Mouse (Mus musculus): ENCODE measurements around the gene Zfp831. TPM values are rescaled to one million over a fixed set of nuclear protein-coding genes. Genes with fewer than 3 reads are reported as not detected.

Zfp831 gene
- polyA plus RNA-seq, 1 experiment: 0.65 TPM

DNA sequence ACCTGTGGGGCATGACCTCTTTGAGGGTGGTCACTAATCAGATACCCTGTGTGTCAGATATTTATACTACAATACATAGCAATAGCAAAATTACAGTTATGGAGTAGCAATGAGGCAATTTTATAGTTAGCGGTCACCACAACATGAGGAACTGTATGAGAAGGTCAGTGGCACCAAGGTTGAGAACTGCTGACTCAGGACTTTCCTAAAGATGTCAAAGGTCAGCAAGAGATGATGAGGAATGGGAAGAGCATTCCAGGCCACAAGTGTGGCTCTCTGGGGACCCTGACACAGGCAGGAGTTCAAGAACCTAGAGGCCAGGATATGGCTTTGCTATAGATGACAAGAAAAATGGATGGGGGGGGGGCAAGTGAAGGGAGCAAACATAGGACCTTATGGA lies 38.3 kb upstream of the Zfp831 start:
- Histone ChIP-seq H3K4me3 (replicated peaks; ENCODE audit: extremely low read depth, low read depth, low read length) (no peak overlapping the region), H3K4me1 (ENCODE audit: control insufficient read depth, insufficient read depth, low read length) (no peaks in the 10 kb centered on the region)
- TF ChIP-seq POLR2A (IDR thresholded peaks at IDR 0.05; ENCODE audit: borderline replicate concordance, extremely low read depth, low read depth, low read length) (no peak), CTCF (IDR thresholded peaks at IDR 0.05; ENCODE audit: insufficient read depth, low read length) (no peak)
- WGBS: 97% methylated on average over 1 of the region's 1 CpGs
- no peak for DNase-seq

DNA sequence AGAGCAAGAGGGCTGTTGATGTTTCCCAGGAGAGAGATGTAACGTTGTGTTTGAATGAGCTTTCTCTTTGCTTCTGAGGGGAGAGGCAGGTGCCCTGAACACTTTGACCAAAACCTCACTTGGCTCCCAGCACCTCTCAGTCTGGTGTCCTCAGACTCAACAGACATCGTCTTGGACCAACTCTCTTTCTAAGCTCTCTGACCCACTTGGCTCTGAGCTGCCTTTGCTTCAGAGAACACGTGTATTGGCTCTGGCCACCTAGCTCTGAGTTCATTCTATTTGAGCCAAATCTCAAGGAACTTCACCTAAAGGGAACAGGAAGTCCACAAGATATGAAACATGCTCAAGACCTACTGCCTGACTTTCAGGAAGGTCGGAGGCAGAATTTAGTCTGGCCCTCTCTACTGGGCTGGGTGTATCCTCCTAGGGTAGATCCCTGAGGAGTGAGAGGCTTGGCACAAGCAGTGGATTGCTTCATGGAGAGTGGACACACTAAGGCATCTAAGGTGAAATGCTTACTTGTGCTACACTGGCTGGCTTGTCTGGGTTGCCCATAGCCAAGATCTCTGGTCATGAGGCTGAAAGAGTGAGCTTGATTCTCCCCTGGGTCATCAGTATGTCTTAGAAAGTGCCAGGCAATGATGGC lies 37.8 kb upstream of the Zfp831 start:
- TF ChIP-seq POLR2A (IDR thresholded peaks at IDR 0.05; ENCODE audit: borderline replicate concordance, extremely low read depth, low read depth, low read length): no peak
- TF ChIP-seq CTCF (IDR thresholded peaks at IDR 0.05; ENCODE audit: insufficient read depth, low read length): no peak
- H3K4me3 ChIP-seq (replicated peaks; ENCODE audit: extremely low read depth, low read depth, low read length): no peak overlapping the region
- no peaks in the 10 kb centered on the region for H3K4me1 ChIP-seq (ENCODE audit: control insufficient read depth, insufficient read depth, low read length)
- DNase-seq: no peak
- 77% methylated on average over 4 of the region's 4 CpGs for WGBS

DNA sequence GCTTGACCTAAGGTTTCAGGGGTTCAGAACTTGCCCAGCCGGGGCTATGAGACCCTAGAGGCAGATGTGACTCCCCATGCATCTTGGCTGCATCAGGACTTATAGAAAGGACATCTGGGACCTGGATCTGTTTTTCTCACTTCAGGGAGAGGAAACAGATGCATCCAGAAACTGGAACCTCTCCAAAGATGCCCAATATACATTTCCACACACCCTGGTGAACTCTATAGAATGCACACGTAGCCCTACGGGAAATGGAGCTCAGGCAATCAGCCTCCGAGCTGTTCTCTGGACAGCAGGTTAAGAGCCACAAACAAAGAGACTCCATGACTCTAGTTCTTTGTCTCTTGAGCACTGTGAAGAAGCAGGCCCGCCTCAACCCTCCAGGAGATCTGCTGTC lies 37.0 kb upstream of the Zfp831 start:
- DNase-seq: no peak
- TF ChIP-seq CTCF (IDR thresholded peaks at IDR 0.05; ENCODE audit: insufficient read depth, low read length) (no peak), POLR2A (IDR thresholded peaks at IDR 0.05; ENCODE audit: borderline replicate concordance, extremely low read depth, low read depth, low read length) (no peak)
- WGBS: 55% methylated on average over 5 of the region's 5 CpGs
- Histone ChIP-seq H3K4me3 (replicated peaks; ENCODE audit: extremely low read depth, low read depth, low read length) (no peak overlapping the region), H3K4me1 (ENCODE audit: control insufficient read depth, insufficient read depth, low read length) (no peaks in the 10 kb centered on the region)

DNA sequence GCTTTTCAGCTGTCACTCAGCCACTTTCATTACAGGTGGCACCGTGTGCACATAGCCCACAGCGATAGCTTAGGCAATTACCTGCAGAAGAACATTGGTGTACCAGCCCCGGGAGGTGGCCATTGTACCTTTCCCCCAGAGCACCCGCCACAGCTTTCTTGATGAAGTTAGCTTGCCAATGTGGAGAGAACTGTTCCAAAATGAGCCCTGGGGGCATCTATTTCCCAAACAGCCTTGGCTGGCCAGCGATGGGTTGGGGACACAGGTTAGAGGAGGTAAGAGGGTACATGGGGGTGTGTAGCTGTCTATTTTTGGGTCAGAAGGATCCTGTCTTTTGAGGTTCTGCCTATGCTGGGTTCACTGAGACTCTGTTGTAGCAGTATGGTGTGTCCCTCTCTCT lies 33.4 kb upstream of the Zfp831 start:
- H3K4me1 ChIP-seq (ENCODE audit: control insufficient read depth, insufficient read depth, low read length): no peaks in the 10 kb centered on the region
- 75% methylated on average over 5 of the region's 5 CpGs for WGBS
- TF ChIP-seq CTCF (IDR thresholded peaks at IDR 0.05; ENCODE audit: insufficient read depth, low read length): no peak
- TF ChIP-seq POLR2A (IDR thresholded peaks at IDR 0.05; ENCODE audit: borderline replicate concordance, extremely low read depth, low read depth, low read length): no peak
- no peak overlapping the region for H3K4me3 ChIP-seq (replicated peaks; ENCODE audit: extremely low read depth, low read depth, low read length)
- DNase-seq: no peak

DNA sequence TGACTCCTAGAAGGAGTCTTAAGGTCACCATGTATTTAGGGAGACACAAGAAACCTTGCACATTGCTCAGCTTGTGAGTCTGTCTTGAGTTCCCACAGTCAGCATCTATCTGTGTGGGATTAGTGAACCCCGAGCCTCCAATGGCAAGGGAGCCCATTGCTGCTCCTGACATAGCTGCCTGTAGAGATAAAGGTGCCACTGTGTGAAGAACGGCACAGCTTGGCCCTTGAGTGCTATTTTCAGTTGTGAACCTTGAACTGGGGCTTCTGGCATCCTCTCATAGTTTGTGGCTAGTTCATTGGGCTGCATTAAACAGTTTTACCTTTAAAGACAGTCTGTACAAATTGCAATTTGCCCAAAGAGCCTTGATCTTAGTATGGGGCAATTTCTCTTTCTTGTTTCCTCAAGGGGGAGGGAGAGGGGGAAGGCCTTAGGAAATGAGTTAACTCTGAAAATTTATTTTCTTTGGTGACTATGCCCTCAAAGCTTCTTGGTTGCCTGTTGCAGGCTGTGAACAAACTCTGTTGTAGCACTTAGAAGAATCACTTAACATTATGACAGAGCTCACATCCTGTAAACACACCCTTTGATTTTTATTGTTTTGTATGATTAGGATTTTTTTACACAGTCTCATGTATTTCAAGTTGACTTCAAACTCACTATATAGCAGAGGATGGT lies 30.8 kb upstream of the Zfp831 start:
- H3K4me3 ChIP-seq (replicated peaks; ENCODE audit: extremely low read depth, low read depth, low read length): no peak overlapping the region
- WGBS: 55% methylated on average over 2 of the region's 2 CpGs
- H3K4me1 ChIP-seq (ENCODE audit: control insufficient read depth, insufficient read depth, low read length): no peaks in the 10 kb centered on the region
- TF ChIP-seq POLR2A (IDR thresholded peaks at IDR 0.05; ENCODE audit: borderline replicate concordance, extremely low read depth, low read depth, low read length): no peak
- DNase-seq: no peak

DNA sequence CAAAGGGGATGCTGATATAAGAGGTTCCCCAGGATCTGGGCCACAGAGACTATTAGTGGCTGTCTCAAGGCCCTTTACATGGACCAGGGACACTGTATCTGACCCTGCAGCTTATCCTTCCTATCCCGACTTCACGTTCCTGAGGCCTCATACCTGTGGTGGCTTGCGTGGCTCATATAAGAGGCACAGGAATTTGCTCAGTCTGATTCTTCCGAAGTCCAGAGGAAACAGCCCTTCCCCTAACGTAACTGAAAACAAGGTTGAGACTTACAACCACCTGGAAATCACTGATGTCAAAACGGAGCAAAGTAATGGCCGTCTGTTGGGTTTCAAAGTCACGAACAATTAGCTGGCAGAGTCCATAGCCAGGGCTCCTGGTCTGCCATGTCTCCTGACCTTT lies 30.1 kb upstream of the Zfp831 start:
- H3K4me3 ChIP-seq (replicated peaks; ENCODE audit: extremely low read depth, low read depth, low read length): no peak overlapping the region
- no peaks in the 10 kb centered on the region for H3K4me1 ChIP-seq (ENCODE audit: control insufficient read depth, insufficient read depth, low read length)
- DNase-seq: no peak
- no peak for TF ChIP-seq CTCF (IDR thresholded peaks at IDR 0.05; ENCODE audit: insufficient read depth, low read length)
- TF ChIP-seq POLR2A (IDR thresholded peaks at IDR 0.05; ENCODE audit: borderline replicate concordance, extremely low read depth, low read depth, low read length): no peak
- 77% methylated on average over 8 of the region's 8 CpGs for WGBS

DNA sequence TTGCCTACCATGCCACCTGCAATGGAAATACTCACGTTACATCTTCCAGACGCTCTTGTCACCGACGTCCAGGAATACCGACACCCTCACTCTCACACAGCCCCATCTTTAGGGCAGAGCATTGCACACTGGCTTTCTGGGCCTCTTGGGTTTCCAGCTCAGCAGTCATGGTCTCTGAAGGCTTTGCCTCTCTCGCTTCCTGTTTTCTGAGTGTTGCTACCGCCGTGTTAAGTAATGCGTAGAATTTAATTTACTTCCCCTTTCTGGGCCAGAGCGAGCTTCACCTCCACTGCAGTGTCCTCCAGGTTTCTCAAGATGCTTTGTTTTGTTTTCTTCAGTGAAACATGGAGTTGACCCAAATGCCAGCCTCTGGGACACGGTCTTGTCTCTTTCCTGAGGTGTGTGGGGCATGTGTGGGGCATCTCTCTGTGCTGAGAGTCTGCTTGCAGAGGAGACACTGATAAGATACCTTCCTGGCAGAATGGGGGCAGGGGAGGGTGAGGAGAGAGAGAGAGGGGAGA lies 29.4 kb upstream of the Zfp831 start:
- no peak for DNase-seq

DNA sequence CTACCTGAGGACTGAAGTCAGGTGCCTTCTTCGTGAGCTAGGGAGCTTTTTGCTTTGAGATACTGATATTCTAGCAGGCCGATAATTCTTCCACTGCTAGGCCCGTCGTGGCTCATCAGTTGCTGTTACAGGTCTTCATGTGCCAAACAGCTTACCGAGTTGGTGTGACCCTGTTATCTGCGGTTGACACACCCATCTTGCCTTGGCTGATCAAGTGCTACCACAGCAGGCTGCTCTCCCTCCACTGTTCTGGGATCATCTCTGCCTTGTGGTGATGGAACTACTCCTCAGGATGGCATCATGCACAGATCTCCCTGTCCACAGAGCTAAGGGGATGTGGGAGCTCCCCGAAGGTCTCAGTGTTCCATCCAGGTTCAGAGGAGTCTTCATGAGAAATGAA lies 21.5 kb upstream of the Zfp831 start:
- Histone ChIP-seq H3K4me3 (replicated peaks; ENCODE audit: extremely low read depth, low read depth, low read length) (no peak overlapping the region), H3K4me1 (ENCODE audit: control insufficient read depth, insufficient read depth, low read length) (no peaks in the 10 kb centered on the region)
- WGBS: 96% methylated on average over 7 of the region's 7 CpGs
- TF ChIP-seq POLR2A (IDR thresholded peaks at IDR 0.05; ENCODE audit: borderline replicate concordance, extremely low read depth, low read depth, low read length) (no peak), CTCF (IDR thresholded peaks at IDR 0.05; ENCODE audit: insufficient read depth, low read length) (no peak)
- no peak for DNase-seq

More for the DNA sequence above, 29.4 kb upstream of the Zfp831 start:
- no peak for TF ChIP-seq CTCF (IDR thresholded peaks at IDR 0.05; ENCODE audit: insufficient read depth, low read length)
- TF ChIP-seq POLR2A (IDR thresholded peaks at IDR 0.05; ENCODE audit: borderline replicate concordance, extremely low read depth, low read depth, low read length): no peak
- H3K4me3 ChIP-seq (replicated peaks; ENCODE audit: extremely low read depth, low read depth, low read length): peak overlapping the region; percentile 50
- H3K4me1 ChIP-seq (ENCODE audit: control insufficient read depth, insufficient read depth, low read length): no peaks in the 10 kb centered on the region
- 60% methylated on average over 11 of the region's 11 CpGs for WGBS

DNA sequence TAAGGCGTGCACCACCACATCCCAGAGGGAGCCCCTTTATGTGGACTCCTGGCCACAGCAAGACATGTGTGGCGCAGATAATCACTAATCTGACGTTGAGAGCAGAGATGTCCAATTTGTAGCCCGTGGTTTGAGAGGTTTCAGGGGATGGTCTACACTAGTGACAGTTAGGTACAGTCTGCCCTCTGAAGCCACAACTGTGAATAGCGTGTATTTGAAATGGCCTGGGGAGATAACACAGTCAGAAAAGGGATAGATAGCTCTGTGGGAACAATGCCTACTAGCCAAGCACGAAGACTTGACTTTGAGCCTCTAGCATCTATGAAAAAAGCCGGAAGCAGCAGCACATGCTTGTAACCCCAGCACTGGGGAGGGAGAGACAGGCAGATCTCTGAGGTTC lies 18.9 kb upstream of the Zfp831 start:
- no peak for TF ChIP-seq CTCF (IDR thresholded peaks at IDR 0.05; ENCODE audit: insufficient read depth, low read length)
- TF ChIP-seq POLR2A (IDR thresholded peaks at IDR 0.05; ENCODE audit: borderline replicate concordance, extremely low read depth, low read depth, low read length): no peak
- no peaks in the 10 kb centered on the region for H3K4me1 ChIP-seq (ENCODE audit: control insufficient read depth, insufficient read depth, low read length)
- DNase-seq: no peak
- 85% methylated on average over 7 of the region's 7 CpGs for WGBS
- no peak overlapping the region for H3K4me3 ChIP-seq (replicated peaks; ENCODE audit: extremely low read depth, low read depth, low read length)

DNA sequence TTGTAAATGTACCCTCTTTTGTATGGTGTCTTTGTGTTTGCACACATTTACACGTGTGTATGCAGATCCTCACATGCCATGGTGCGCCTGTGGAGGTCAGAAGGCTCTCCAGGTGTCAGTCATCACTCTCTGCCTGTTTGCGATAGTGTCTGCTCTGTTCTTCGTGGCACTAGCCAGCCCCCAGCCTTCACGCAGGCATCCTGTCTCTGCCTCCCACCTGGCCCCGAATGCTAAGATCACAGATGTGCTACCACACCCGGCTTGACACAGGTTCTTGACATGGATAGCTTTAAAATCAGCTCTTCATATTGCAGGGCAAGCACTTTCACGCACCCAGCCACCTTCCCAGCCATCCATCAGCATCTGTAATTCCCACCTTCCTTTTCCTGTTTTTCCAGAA lies 16.3 kb upstream of the Zfp831 start:
- Histone ChIP-seq H3K4me3 (replicated peaks; ENCODE audit: extremely low read depth, low read depth, low read length) (no peak overlapping the region), H3K4me1 (ENCODE audit: control insufficient read depth, insufficient read depth, low read length) (no peaks in the 10 kb centered on the region)
- no peak for DNase-seq
- 54% methylated on average over 8 of the region's 8 CpGs for WGBS
- TF ChIP-seq POLR2A (IDR thresholded peaks at IDR 0.05; ENCODE audit: borderline replicate concordance, extremely low read depth, low read depth, low read length): no peak
- no peak for TF ChIP-seq CTCF (IDR thresholded peaks at IDR 0.05; ENCODE audit: insufficient read depth, low read length)
